Mouse (Mus musculus) neural tube, embryonic 15.5 days (tissue): ENCODE data around the gene Rnf20. TPM values are rescaled to one million over a fixed set of nuclear protein-coding genes. Genes with fewer than 3 reads are reported as not detected.

Source experiments
- ATAC-seq: fragments of 200-750 bp; cut with Nextera tagmentation; 2 replicates; pipeline ENCODE4 v1.8.0; 2017; ENCODE audit warnings: mild to moderate bottlenecking, moderate TSS enrichment, moderate library complexity; ENCODE audit not compliant: low FRiP score
- H3K27ac ChIP-seq: fragments of 300-500 bp; sonication (generic); replicated peaks from 2 replicates; pipeline ENCODE4 v1.5.1; 2015; ENCODE audit warnings: mild to moderate bottlenecking, inconsistent platforms
- H3K27me3 ChIP-seq: fragments of 300-500 bp; sonication (generic); replicated peaks from 2 replicates; pipeline ENCODE4 v1.6.1; 2015; ENCODE audit warnings: inconsistent platforms
- H3K36me3 ChIP-seq: fragments of 300-500 bp; sonication (generic); 2 replicates; pipeline ENCODE4 v1.6.1; 2015; ENCODE audit warnings: inconsistent platforms
- H3K4me1 ChIP-seq: fragments of 300-500 bp; sonication (generic); 2 replicates; pipeline ENCODE4 v1.6.1; 2015; ENCODE audit warnings: inconsistent platforms
- H3K4me2 ChIP-seq: fragments of 300-500 bp; sonication (generic); 2 replicates; pipeline ENCODE4 v1.6.1; 2015; ENCODE audit warnings: inconsistent platforms, mild to moderate bottlenecking, moderate library complexity
- H3K4me3 ChIP-seq: fragments of 300-500 bp; sonication (generic); replicated peaks from 2 replicates; pipeline ENCODE4 v1.5.1; 2015; ENCODE audit warnings: mild to moderate bottlenecking, inconsistent platforms
- H3K9ac ChIP-seq: fragments of 300-500 bp; sonication (generic); replicated peaks from 2 replicates; pipeline ENCODE4 v1.6.1; 2015; ENCODE audit warnings: mild to moderate bottlenecking, inconsistent platforms
- H3K9me3 ChIP-seq: fragments of 300-500 bp; sonication (generic); replicated peaks from 2 replicates; pipeline ENCODE4 v1.6.1; 2016; ENCODE audit warnings: inconsistent platforms
- WGBS: fragments of 180-500 bp; shearing (Covaris S2); methylation state at CpG from one replicate; pipeline ENCODE4 v1.1.7; 2015; ENCODE audit warnings: mixed read lengths; 5-methylcytosine and 5-hydroxymethylcytosine counted together
- polyA plus RNA-seq: library from polyadenylated mRNA; unstranded; fragments of >200 nt; fragmentation: Nextera tagmentation; extraction: Ambion mirVana; gene quantifications from 2 replicates; pipeline ENCODE4 v1.2.1, GENCODE M21; 2015

The Rnf20 gene
- polyA plus RNA-seq, 1 experiment from 2014 or later: 42.2 TPM

DNA sequence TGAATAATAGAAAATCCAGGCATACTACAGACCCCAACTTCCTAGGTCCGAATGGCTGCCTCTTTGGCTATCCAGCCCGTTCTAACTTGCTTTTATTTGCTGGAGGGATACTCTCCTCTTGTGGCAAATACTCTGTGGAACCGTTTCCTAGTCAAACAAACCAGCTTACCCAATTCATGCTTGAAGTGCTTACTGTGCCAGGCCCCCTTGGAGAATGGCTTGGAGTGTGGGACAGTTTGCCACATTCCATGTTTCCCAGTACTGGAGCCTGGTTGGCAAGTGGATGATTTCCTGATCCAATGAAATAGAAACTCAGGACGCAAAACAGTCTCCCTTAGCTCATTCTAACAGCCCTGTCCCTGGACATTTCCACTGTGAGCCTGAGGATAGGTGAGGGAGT is 30.4 kb downstream of the Rnf20 start:
- no peak for ATAC-seq
- H3K36me3 ChIP-seq: peaks cover 46% of the 10 kb centered on the region
- H3K4me2 ChIP-seq: no peak overlapping the region
- H3K9ac ChIP-seq: no peak overlapping the region
- no peaks in the 10 kb centered on the region for H3K27me3 ChIP-seq
- no peak overlapping the region for H3K4me3 ChIP-seq
- H3K9me3 ChIP-seq: no peaks in the 10 kb centered on the region
- WGBS: 92% methylated on average over 4 of the region's 4 CpGs
- no peak overlapping the region for H3K27ac ChIP-seq
- H3K4me1 ChIP-seq: no peaks in the 10 kb centered on the region

DNA sequence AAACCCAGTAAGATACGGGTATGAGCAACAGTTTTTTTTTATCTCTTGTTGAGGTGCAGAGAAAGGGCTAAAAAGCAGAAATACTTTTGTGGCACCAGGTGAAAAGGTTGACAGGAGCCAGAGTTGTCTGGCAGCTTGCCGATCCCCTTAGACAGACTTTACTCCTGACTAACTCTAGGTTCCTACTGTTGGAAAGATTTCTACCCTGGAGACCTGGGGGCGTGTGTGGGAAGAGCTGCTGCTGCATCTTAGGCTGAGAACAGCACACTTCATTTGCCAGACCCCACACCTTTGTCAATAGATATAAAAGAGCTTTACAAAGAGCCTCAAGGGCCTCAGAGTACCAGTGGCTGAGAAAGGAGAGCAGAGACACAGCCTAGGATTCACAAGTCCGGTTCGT is 33.0 kb downstream of the Rnf20 start:
- Histone ChIP-seq H3K4me3 (no peak overlapping the region), H3K27ac (no peak overlapping the region), H3K36me3 (peaks cover 32% of the 10 kb centered on the region), H3K9ac (no peak overlapping the region), H3K9me3 (no peaks in the 10 kb centered on the region), H3K27me3 (no peaks in the 10 kb centered on the region), H3K4me2 (no peak overlapping the region), H3K4me1 (no peaks in the 10 kb centered on the region)
- no peak for ATAC-seq
- WGBS: 94% methylated on average over 5 of the region's 5 CpGs

DNA sequence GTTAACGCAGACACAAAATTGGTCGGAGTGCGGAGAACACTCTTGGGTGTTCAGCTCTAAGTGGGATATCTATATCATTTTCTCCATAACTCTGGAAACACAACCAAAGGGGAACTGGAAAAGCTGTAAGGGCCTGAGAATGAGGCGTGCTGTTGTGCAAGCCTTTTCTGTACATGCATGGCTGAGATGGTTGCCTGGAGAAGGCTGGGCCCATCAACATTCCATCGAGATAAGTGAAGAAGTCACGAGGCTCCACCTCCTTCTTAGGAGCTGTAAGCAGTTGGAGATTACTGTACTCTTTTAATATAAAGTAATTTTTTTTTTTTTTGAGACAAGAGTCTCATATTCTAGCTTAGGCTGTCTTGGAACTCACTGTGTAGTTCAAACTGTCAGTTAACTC is 44.3 kb downstream of the Rnf20 start:
- ATAC-seq: no peak
- Histone ChIP-seq H3K4me3 (no peak overlapping the region), H3K9me3 (no peaks in the 10 kb centered on the region), H3K4me2 (no peak overlapping the region), H3K4me1 (no peaks in the 10 kb centered on the region), H3K9ac (no peak overlapping the region), H3K27me3 (no peaks in the 10 kb centered on the region), H3K36me3 (no peaks in the 10 kb centered on the region), H3K27ac (no peak overlapping the region)
- 92% methylated on average over 6 of the region's 6 CpGs for WGBS

DNA sequence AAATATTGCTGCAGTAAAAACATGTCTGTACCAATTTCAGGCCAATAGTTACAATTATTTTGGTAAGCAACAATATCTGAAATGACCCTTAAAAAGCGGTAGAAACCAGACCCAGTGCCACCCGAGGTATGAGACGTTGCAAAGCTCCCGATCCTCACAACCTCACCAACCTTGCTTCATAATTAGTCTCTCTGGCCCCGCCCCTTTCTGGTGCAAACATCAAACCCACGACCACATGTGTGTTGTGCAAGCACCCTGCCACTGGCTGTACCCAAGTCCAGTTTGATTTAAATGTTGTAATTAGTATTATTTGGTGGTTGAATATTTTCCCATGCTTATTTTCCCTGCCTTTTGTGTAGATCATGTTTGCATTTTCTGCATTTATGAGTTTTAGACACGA is 45.0 kb downstream of the Rnf20 start:
- no peak for ATAC-seq
- no peaks in the 10 kb centered on the region for H3K36me3 ChIP-seq
- no peak overlapping the region for H3K4me2 ChIP-seq
- no peak overlapping the region for H3K9ac ChIP-seq
- no peaks in the 10 kb centered on the region for H3K4me1 ChIP-seq
- H3K27me3 ChIP-seq: no peaks in the 10 kb centered on the region
- no peak overlapping the region for H3K27ac ChIP-seq
- no peaks in the 10 kb centered on the region for H3K9me3 ChIP-seq
- 86% methylated on average over 7 of the region's 7 CpGs for WGBS
- no peak overlapping the region for H3K4me3 ChIP-seq

DNA sequence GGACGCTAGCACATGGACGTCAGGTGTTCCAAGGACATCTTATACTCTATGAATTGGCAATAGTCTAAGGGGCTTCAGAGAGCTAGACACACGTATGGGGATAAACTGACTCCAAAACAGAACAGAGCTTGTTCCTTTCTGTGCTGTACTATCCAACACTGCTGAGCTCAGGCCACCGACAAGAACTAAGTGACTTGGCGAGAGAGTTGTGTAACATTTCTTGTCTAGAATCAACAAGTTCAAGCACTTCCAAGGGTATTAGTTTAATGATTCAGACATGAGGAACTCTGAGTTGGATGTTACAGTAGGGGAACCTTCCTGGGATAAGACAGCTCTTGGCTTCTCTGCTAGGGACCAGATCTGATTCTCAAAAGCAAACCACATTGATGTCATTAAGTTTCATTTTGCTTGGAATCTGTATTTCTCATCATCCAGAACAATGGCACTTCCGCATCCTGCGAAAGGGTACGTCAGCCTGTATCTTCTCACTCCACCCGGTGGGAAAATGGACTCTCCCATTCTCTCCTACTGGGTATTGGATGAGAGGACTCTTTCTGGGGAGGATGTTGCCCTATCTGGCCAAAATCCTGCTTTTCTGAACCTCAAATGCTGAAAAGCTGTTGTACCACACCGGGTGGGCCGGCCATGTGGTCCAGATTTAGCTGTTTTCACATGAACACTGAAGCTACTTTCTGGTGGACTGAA is 48.5 kb downstream of the Rnf20 start:
- no peak overlapping the region for H3K27ac ChIP-seq
- no peaks in the 10 kb centered on the region for H3K36me3 ChIP-seq
- H3K9ac ChIP-seq: no peak overlapping the region
- no peaks in the 10 kb centered on the region for H3K4me1 ChIP-seq
- 95% methylated on average over 11 of the region's 11 CpGs for WGBS
- no peak overlapping the region for H3K4me3 ChIP-seq
- H3K9me3 ChIP-seq: no peaks in the 10 kb centered on the region
- no peaks in the 10 kb centered on the region for H3K27me3 ChIP-seq
- no peak overlapping the region for H3K4me2 ChIP-seq
- ATAC-seq: no peak

DNA sequence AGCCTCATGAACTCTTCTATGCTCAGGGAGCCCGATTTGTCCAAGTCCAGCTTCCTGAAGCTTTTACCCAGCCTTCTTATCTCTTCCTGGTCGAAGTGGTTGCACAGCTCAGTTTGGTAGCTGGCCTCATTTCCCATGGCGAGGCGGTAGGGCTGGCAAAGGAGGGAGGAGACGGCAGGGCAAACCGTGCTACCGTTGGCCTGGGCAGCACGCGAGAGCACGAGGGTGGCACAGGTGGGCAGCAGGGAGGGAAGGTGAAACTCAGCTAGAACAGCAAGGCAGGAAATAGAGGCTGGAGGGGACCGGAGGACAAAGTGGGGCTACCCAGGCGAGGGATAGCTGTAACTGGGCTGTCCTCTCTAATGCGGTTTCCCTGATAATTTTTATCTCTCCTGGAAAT is 50.0 kb downstream of the Rnf20 start, which contains the start of gene Ppp3r2:
Gene Ppp3r2, minus strand, starts transcription at position 213 of the 400 bp plus-strand sequence.
- 96% methylated on average over 13 of the region's 13 CpGs for WGBS
- ATAC-seq: no peak
- H3K9me3 ChIP-seq: no peaks in the 10 kb centered on the region
- no peak within 1 kb of the TSS for H3K27ac ChIP-seq
- H3K27me3 ChIP-seq: no peaks in the 10 kb centered on the region
- H3K4me2 ChIP-seq: no peak within 1 kb of the TSS
- no peaks in the 10 kb centered on the region for H3K4me1 ChIP-seq
- no peak within 1 kb of the TSS for H3K9ac ChIP-seq
- no peak within 1 kb of the TSS for H3K4me3 ChIP-seq
- H3K36me3 ChIP-seq: no peaks in the 10 kb centered on the region

DNA sequence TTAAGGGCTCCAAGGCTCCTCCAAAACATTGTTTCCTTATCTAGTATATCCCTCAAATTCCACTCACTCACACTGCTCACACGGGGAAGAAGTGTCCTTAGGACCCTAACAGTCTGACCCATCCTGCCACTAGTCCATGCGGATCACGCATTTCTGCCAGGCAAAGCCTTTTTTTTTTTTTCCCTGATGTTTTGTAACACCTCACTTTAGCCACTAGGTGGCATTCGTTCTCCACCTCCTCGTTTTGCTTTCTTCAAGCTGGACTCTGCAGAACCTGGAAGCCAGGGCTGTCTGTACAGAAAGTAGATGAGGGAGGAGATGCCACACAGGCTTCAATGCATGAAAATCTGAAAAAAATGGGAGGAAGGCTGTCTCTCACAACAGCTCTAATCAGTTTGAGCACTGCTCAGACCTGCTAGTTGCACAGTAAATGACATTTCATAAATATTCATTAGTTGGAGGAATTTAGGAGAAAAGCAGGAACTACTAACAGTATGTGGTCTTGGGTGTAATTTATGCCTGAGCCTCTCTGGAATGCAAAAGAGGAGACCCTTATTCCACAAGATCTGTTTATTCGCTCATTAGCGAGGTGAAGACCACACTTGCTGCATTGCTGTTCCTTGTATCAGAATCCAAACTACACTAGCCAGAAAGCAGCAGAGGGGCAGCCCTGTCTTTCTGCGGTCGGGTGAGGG is 56.9 kb downstream of the Rnf20 start:
- no peak overlapping the region for H3K9ac ChIP-seq
- WGBS: 15% methylated on average over 9 of the region's 9 CpGs
- peak; percentile 87; the same call in 1 of the 2 replicates for ATAC-seq
- no peak overlapping the region for H3K27ac ChIP-seq
- no peak overlapping the region for H3K4me3 ChIP-seq
- H3K4me2 ChIP-seq: no peak overlapping the region
- H3K27me3 ChIP-seq: no peaks in the 10 kb centered on the region
- no peaks in the 10 kb centered on the region for H3K9me3 ChIP-seq
- no peaks in the 10 kb centered on the region for H3K36me3 ChIP-seq
- peaks cover 9% of the 10 kb centered on the region for H3K4me1 ChIP-seq

DNA sequence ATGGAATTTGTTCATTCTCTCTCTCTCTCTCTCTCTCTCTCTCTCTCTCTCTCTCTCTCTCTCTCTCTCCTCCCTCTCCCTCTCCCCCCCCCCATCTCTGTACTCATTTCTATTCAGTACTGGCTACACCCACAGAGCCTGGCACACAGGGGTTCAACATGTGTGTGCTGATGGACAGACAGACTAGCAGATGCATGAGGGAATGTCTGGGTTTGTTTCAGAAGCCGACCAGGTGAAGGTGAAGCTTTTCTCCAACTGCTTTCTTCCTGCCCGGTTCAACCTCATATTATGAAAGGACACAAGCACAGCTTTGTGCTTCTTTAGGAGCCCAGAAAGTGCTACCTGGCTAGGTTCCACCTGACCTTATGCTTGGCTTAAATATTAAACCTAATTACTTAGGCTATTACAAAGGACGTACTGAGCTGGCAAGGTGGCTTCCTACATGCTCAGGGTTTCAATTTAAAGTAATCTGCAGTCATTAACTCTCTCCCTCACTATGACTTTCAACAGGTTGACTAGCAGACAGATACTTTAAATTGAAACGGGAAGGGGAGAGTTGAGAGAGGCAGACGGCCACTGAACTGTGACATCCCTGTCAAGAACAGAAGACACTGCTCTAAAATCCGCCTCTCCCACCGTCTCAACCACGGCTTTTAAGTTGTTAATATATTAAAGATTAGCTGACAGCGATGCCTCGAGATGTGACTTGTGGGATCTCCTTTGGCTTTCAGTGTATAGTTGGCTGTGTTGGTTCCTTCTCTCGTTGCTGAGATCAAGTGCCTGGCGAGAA is 59.8 kb downstream of the Rnf20 start:
- Histone ChIP-seq H3K4me3 (no peak overlapping the region), H3K4me1 (peaks cover 9% of the 10 kb centered on the region), H3K27me3 (no peaks in the 10 kb centered on the region), H3K36me3 (no peaks in the 10 kb centered on the region), H3K4me2 (no peak overlapping the region), H3K9me3 (no peaks in the 10 kb centered on the region), H3K9ac (no peak overlapping the region), H3K27ac (no peak overlapping the region)
- no peak for ATAC-seq
- 78% methylated on average over 12 of the region's 12 CpGs for WGBS

Other genes starting within 250 kb of the Rnf20 start
- gene Acnat2, start 223.9 kb upstream of the Rnf20 start, polyA plus RNA-seq: not detected in 2 replicates
- gene Acnat1, start 158.1 kb upstream of the Rnf20 start, polyA plus RNA-seq: 0.13 TPM in 1 of 2 replicates, not detected in the other
- gene Baat, start 125.4 kb upstream of the Rnf20 start, polyA plus RNA-seq: not detected in 2 replicates
- gene Mrpl50, start 110.9 kb upstream of the Rnf20 start, polyA plus RNA-seq: 75.7 and 78.1 TPM in 2 replicates
- 10.2 and 10.5 TPM in 2 replicates for gene Zfp189, start 110.8 kb upstream of the Rnf20 start, polyA plus RNA-seq
- 0.14 and 8.8 TPM in 2 replicates for gene Aldob, start 82.5 kb upstream of the Rnf20 start, polyA plus RNA-seq
- 123 and 135 TPM in 2 replicates for gene Tmem246, start 34.1 kb upstream of the Rnf20 start, polyA plus RNA-seq
- gene Ppp3r2, start 50.0 kb downstream of the Rnf20 start, polyA plus RNA-seq: 0.64 and 0.74 TPM in 2 replicates
- gene Grin3a, start 213.7 kb downstream of the Rnf20 start, polyA plus RNA-seq: 23.7 and 29.5 TPM in 2 replicates